Mouse (Mus musculus) neural tube, embryonic 12.5 days (tissue): ENCODE data around the gene Mal. TPM values are rescaled to one million over a fixed set of nuclear protein-coding genes. Genes with fewer than 3 reads are reported as not detected.
"Not testable (repeated sequence)": the region's sequence is repeated elsewhere in the genome, so short reads cannot be mapped to it uniquely, and the experiment has no call there.

ENCODE experiments used
- ATAC-seq: fragments of 200-750 bp; cut with Nextera tagmentation; 2 replicates; pipeline ENCODE4 v1.8.0; 2017; ENCODE audit warnings: low read depth, mild to moderate bottlenecking, moderate TSS enrichment, moderate library complexity; ENCODE audit not compliant: low FRiP score
- H3K27ac ChIP-seq: fragments of 300-500 bp; sonication (generic); 2 replicates; pipeline ENCODE4 v1.5.1; 2016
- H3K27me3 ChIP-seq: fragments of 300-500 bp; sonication (generic); replicated peaks from 2 replicates; pipeline ENCODE4 v1.6.1; 2016; ENCODE audit warnings: mild to moderate bottlenecking
- H3K36me3 ChIP-seq: fragments of 300-500 bp; sonication (generic); 2 replicates; pipeline ENCODE4 v1.6.1; 2016; ENCODE audit warnings: mild to moderate bottlenecking
- H3K4me1 ChIP-seq: fragments of 300-500 bp; sonication (generic); 2 replicates; pipeline ENCODE4 v1.6.1; 2016
- H3K4me2 ChIP-seq: fragments of 300-500 bp; sonication (generic); replicated peaks from 2 replicates; pipeline ENCODE4 v1.6.1; 2016; ENCODE audit warnings: mild to moderate bottlenecking
- H3K4me3 ChIP-seq: fragments of 300-500 bp; sonication (generic); 2 replicates; pipeline ENCODE4 v1.5.1; 2016
- H3K9ac ChIP-seq: fragments of 300-500 bp; sonication (generic); 2 replicates; pipeline ENCODE4 v1.6.1; 2016; ENCODE audit warnings: mild to moderate bottlenecking
- H3K9me3 ChIP-seq: fragments of 300-500 bp; sonication (generic); 2 replicates; pipeline ENCODE4 v1.6.1; 2016; ENCODE audit warnings: mild to moderate bottlenecking
- WGBS: fragments of 180-500 bp; shearing (Covaris S2); methylation state at CpG from one replicate; pipeline ENCODE4 v1.1.7; 2016; 5-methylcytosine and 5-hydroxymethylcytosine counted together
- polyA plus RNA-seq: library from polyadenylated mRNA; unstranded; fragments of >200 nt; fragmentation: Nextera tagmentation; extraction: Ambion mirVana; gene quantifications from 2 replicates; pipeline ENCODE4 v1.2.1, GENCODE M21; 2016

Gene Mal
- polyA plus RNA-seq, 1 experiment from 2014 or later, result 0.96 TPM

DNA sequence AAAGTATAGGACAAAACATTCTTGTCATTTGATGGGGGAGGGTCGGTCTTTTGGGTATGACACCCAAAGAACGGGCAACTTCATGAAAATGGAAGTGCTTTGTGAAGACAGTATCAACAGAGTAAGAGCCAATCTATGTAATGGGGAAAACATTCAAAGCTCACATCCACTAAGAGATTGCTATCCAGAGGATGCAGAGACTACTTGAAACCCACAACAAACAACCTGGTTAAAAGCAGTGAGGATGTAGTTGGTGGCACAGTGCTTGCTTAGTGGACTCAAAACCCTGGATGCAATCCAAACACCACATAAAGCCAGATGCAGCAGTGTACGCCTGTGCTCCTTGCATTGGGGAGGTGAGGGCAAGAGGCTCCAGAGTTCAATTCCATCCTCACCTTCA lies 37.2 kb downstream of the Mal start:
- H3K4me1 ChIP-seq, result no peaks in the 10 kb centered on the region
- no peak overlapping the region for H3K9ac ChIP-seq
- no peak overlapping the region for H3K4me2 ChIP-seq
- no peak overlapping the region for H3K4me3 ChIP-seq
- H3K27me3 ChIP-seq, result no peaks in the 10 kb centered on the region
- no peak overlapping the region for H3K27ac ChIP-seq
- H3K9me3 ChIP-seq, result no peaks in the 10 kb centered on the region
- no peak for ATAC-seq
- no peaks in the 10 kb centered on the region for H3K36me3 ChIP-seq
- 89% methylated on average over 3 of the region's 3 CpGs for WGBS

DNA sequence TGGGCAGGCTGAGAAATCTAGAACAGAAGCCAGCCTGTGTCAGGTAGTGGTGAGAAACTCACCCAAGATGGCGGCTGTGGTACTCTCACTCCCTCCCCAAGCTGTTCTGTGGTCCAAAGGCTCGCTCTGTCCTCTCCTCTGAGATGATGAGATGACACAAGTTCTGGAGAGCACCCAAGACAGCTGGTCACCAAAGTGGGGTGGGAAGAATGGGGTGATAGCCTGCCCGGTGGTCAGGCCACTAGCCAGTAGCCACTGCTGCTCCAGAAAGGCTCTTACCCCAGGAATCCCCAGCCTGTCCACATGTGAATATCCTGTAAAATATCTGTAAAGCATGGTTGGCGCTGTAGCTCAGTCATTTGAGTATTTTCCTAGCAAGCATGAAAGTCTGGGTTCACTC lies 44.2 kb downstream of the Mal start:
- no peaks in the 10 kb centered on the region for H3K9me3 ChIP-seq
- H3K9ac ChIP-seq, result no peak overlapping the region
- no peaks in the 10 kb centered on the region for H3K36me3 ChIP-seq
- ATAC-seq, result no peak
- 0 out of 2 replicates have a peak, but pooled peaks cover 5% of the 10 kb centered on the region for H3K4me1 ChIP-seq
- no peaks in the 10 kb centered on the region for H3K27me3 ChIP-seq
- 89% methylated on average over 4 of the region's 4 CpGs for WGBS
- no peak overlapping the region for H3K4me2 ChIP-seq
- H3K27ac ChIP-seq, result no peak overlapping the region
- no peak overlapping the region for H3K4me3 ChIP-seq

DNA sequence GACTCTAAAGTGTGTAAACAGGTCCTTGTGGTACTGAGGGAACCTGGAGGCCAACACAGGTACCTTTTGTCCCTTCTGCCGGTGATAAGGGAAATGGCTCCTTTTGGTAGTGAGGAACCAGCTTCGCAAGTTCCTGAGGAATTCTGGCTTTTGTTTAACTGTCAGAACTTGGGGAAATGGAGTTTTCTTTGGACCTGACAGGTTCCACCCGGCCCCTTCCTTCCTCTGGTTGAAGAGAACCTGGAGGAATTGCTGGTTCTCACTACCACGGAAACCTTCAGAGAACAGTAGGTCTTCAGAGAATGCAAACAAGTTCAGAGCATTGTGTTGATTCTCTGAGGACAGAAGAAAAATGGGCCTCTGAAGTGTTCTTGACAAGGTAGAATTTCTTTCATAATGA lies 45.1 kb downstream of the Mal start:
- 91% methylated on average over 4 of the region's 4 CpGs for WGBS
- Histone ChIP-seq H3K4me1 (0 out of 2 replicates have a peak, but pooled peaks cover 5% of the 10 kb centered on the region), H3K27ac (no peak overlapping the region), H3K27me3 (no peaks in the 10 kb centered on the region), H3K4me2 (no peak overlapping the region), H3K36me3 (peaks cover 3% of the 10 kb centered on the region; the same call in 1 of the 2 replicates), H3K4me3 (no peak overlapping the region), H3K9ac (no peak overlapping the region), H3K9me3 (no peaks in the 10 kb centered on the region)
- no peak for ATAC-seq

DNA sequence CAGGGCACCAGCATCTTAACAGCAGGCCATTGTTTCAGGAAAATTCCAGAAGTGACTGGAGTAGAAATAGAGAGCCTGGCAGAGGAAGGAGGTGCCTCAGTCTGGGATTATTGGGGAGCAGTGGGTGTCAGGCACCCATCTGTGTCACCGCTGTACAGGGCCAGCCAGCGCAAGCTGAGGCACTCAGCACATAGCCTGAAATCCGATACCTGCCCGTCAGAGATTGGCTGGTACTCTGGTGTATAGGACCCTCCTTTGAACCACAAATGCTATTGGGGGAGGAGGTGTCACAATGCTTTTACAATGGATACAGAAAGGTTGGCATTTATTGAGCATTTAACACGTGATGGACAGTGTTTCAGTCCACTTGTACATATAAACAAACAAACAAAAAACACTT lies 47.5 kb downstream of the Mal start:
- H3K27me3 ChIP-seq, result no peaks in the 10 kb centered on the region
- no peak overlapping the region for H3K9ac ChIP-seq
- no peaks in the 10 kb centered on the region for H3K9me3 ChIP-seq
- ATAC-seq, result no peak
- H3K36me3 ChIP-seq, result peaks cover 27% of the 10 kb centered on the region
- H3K4me1 ChIP-seq, result 0 out of 2 replicates have a peak, but pooled peaks cover 5% of the 10 kb centered on the region
- no peak overlapping the region for H3K27ac ChIP-seq
- WGBS, result 10% methylated on average over 5 of the region's 5 CpGs
- H3K4me2 ChIP-seq, result no peak overlapping the region
- no peak overlapping the region for H3K4me3 ChIP-seq

DNA sequence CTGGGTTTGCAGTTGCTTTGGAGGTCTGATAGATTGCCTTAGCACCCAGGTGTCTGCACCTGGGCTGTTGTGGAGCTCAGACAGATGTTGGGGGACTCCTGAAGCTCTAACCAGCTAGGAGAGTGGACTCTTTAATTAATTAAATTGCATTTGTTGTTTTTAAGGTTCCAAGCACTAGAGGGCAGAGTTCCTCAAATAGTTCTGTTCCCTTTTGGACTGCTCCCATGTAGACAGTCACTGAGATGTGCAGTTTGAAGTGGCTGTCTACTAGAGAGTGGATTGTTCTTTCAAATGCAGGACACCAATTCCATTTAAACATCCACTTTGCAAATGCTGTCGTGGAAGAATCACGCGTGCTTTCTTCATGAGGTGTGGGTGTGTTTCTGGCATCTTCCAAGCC lies 48.3 kb downstream of the Mal start:
- H3K27ac ChIP-seq, result no peak overlapping the region
- no peak overlapping the region for H3K4me2 ChIP-seq
- no peaks in the 10 kb centered on the region for H3K27me3 ChIP-seq
- ATAC-seq, result no peak
- H3K4me1 ChIP-seq, result 0 out of 2 replicates have a peak, but pooled peaks cover 5% of the 10 kb centered on the region
- peaks cover 32% of the 10 kb centered on the region for H3K36me3 ChIP-seq
- no peak overlapping the region for H3K4me3 ChIP-seq
- H3K9me3 ChIP-seq, result no peaks in the 10 kb centered on the region
- 61% methylated on average over 3 of the region's 3 CpGs for WGBS
- H3K9ac ChIP-seq, result no peak overlapping the region

DNA sequence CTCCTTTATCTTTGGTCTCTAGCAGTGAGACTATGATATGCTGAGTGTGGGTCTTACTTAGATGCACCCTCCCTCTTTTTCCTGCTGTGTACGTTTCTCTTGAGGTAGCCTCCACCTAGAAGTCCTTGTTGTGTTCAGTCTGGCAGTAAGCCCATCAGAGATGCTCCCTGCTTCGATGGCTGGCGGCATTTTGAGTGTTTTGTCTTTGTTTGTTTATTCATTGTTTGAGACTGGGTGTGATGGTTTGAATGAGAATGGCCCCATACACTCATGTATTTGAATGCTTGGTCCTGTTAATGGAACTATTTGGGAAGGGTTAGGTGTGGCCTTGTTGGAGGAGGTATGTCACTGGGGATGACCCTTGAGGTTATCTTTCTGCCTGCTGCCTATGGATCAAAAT lies 51.3 kb downstream of the Mal start:
- Histone ChIP-seq H3K36me3 (peaks cover 60% of the 10 kb centered on the region), H3K27ac (no peak overlapping the region), H3K4me1 (0 out of 2 replicates have a peak, but pooled peaks cover 5% of the 10 kb centered on the region), H3K4me2 (no peak overlapping the region), H3K27me3 (no peaks in the 10 kb centered on the region), H3K9me3 (no peaks in the 10 kb centered on the region), H3K9ac (no peak overlapping the region), H3K4me3 (no peak overlapping the region)
- ATAC-seq, result no peak
- WGBS, result 98% methylated on average over 3 of the region's 3 CpGs

DNA sequence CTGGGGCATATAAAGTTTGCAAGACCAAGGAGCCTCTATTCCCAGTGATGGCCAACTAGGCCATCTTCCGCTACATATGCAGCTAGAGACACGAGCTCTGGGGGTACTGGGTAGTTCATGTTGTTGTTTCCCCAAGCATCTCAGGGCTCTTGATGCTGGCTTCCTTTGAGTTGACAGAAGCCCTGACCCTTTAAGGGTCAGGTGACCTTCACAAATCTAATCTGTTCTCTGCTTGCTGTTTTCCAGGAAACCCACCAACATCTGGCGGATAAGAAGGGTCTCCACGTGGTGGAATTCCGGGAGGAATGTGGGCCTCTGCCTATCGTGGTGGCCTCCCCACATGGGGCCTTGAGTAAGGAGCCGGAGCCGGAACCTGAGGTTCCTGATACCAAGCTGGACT lies 53.1 kb downstream of the Mal start:
- H3K4me3 ChIP-seq, H3K4me2 ChIP-seq, H3K27me3 ChIP-seq, H3K27ac ChIP-seq, H3K9ac ChIP-seq, H3K9me3 ChIP-seq, H3K4me1 ChIP-seq, ATAC-seq: not testable (repeated sequence)
- 87% methylated on average over 6 of the region's 8 CpGs for WGBS
- peaks cover 78% of the 10 kb centered on the region for H3K36me3 ChIP-seq

DNA sequence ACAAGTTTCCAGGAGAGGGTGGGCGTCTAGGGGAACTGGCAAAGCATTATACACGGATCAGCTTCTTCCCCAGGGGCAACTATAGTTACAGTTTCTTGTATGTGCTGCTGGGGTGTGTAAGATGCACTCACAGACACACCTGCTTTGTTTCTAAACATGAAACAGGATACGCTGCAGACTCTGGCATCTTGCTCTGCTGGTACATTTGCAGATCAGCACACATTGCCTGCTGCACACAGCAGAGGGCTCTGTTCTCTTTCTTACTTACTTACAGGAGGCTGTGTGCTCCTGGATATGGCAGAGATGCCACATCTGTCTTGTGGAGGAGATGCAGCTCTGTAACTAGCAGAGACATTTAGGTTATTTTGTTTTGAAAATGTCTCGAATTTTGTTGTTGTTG lies 65.7 kb downstream of the Mal start:
- WGBS, result 83% methylated on average over 4 of the region's 4 CpGs
- peaks cover 18% of the 10 kb centered on the region for H3K4me1 ChIP-seq
- no peak for ATAC-seq
- no peaks in the 10 kb centered on the region for H3K27me3 ChIP-seq
- H3K27ac ChIP-seq, result no peak overlapping the region
- peaks cover 45% of the 10 kb centered on the region for H3K36me3 ChIP-seq
- H3K4me3 ChIP-seq, result no peak overlapping the region
- H3K4me2 ChIP-seq, result no peak overlapping the region
- H3K9me3 ChIP-seq, result no peaks in the 10 kb centered on the region
- H3K9ac ChIP-seq, result no peak overlapping the region

DNA sequence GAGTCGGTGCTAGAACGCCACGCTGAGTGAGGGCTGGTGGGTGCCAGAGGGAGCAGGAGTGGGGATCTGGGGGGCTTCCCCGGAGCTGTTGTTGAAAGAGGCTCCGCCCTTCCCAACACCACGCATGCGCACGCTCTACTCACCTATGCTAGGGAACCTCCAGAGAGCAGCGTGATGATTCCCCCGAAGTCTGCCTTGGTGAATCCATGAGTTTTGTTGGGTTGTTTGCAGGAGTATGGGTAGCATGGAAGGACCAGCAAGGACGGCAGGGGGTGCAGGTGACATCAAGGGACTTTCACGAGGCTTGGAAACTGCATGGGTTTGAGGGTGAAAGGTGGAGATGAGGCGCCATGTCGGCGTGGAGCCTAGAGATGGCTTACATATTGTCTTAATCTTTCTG lies 66.3 kb downstream of the Mal start:
- Histone ChIP-seq H3K36me3 (peaks cover 39% of the 10 kb centered on the region), H3K27ac (no peak overlapping the region)
- 82% methylated on average over 15 of the region's 15 CpGs for WGBS

DNA sequence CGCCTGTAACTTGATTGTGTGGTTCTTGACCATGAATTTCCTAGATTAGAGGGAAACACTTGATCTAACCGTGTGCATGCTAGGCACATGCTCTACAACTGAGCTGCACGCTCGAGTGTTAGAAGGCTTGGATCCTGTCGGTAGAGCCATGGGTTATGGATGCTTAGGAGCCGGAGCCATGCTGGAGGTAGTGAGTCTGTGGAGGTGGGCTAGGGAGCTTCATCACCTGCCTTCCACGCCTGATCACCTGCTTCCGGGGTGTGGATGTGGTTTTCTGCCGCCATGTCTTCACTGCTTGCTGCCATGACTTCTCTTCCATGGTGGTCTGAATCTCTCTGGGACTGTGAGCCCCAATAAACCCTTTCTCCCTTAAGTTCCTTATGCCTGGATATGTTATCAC lies 67.6 kb downstream of the Mal start:
- Histone ChIP-seq H3K9ac (no peak overlapping the region), H3K27me3 (no peaks in the 10 kb centered on the region), H3K4me1 (peaks cover 23% of the 10 kb centered on the region), H3K27ac (no peak overlapping the region), H3K9me3 (no peaks in the 10 kb centered on the region), H3K36me3 (peaks cover 26% of the 10 kb centered on the region), H3K4me2 (peak overlapping the region; percentile 78), H3K4me3 (no peak overlapping the region)
- WGBS, result 92% methylated on average over 9 of the region's 9 CpGs
- no peak for ATAC-seq

More for the DNA sequence above, 66.3 kb downstream of the Mal start:
- no peak for ATAC-seq
- no peaks in the 10 kb centered on the region for H3K9me3 ChIP-seq
- no peak overlapping the region for H3K4me3 ChIP-seq
- H3K9ac ChIP-seq, result no peak overlapping the region
- no peak overlapping the region for H3K4me2 ChIP-seq
- no peaks in the 10 kb centered on the region for H3K27me3 ChIP-seq
- peaks cover 18% of the 10 kb centered on the region for H3K4me1 ChIP-seq

DNA sequence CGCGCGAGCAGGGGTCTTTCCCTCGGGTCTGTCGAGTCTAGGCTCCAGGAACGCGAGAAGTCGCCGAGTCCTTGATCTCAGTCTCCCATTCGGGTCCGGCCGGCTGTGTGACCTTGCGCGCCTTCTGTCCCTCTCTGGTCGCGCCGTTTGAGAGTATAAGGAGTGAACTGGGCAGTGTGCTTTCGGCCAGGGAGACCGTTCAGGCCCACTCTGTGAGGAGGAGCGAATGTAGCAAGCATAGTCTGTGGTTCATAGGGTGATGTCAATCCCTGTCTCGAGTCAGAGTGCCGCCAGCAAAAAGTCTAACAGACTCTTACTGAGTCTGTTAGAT lies 69.0 kb downstream of the Mal start:
- no peaks in the 10 kb centered on the region for H3K9me3 ChIP-seq
- no peak for ATAC-seq
- WGBS, result under 1% methylated on average over 22 of the region's 22 CpGs
- H3K4me1 ChIP-seq, result peaks cover 26% of the 10 kb centered on the region
- H3K4me3 ChIP-seq, result peak overlapping the region; percentile 82
- 0 out of 2 replicates have a peak overlapping the region, but pooled peaks have one; percentile 81 for H3K27ac ChIP-seq
- no peaks in the 10 kb centered on the region for H3K27me3 ChIP-seq
- peak overlapping the region; percentile 78 for H3K4me2 ChIP-seq
- H3K9ac ChIP-seq, result peak overlapping the region; percentile 76
- H3K36me3 ChIP-seq, result peaks cover 15% of the 10 kb centered on the region

DNA sequence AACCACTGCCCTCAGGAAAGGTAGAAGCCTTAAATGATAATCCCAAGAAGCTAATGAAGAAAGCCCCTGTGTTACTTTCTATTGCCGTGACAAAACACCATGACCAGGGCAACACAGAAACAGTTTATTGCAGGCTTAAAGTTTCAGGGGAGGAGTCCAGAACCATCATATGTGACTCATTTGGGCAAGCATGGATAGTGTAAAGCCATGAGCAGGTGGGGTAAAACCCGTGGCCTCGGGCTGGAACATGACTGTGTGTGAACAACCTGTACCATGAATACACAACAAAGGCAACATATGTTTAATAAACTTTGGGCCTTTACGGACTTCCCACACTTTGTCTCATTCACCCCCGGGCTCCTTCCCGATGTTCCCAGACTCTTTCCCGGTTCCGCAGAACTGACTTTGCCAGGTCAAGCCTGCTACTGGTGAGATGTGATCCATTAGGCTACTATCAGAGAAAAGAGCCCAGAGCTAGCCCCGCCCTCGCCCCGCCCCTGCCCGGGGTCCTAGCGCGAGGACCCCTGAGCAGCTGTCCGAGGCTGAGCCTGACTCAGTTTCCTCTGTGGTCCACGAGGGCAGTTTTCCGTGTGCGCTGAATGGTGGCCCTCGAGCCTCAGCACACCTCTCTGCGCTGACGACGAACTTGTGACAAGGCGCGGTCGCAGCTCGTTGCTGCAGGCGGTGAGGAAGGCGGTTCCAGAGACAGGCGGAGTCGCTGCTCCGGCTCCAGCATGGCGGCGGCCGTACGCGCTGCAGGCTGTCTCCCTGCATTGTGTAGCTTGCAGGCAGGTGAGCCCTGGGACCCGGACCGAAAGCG lies 69.6 kb downstream of the Mal start, which contains the start of the genes Zfp661 and Mrps5:
Zfp661 (minus strand) TSS at position 401 of the 820 bp plus-strand sequence.
Mrps5 (plus strand) TSS at position 529 of the 820 bp plus-strand sequence.
- 5% methylated on average over 39 of the region's 39 CpGs for WGBS
- H3K4me2 ChIP-seq, result peak within 1 kb of the TSS; percentile 78
- peak within 1 kb of the TSS; percentile 81 for H3K27ac ChIP-seq
- H3K36me3 ChIP-seq, result peaks cover 10% of the 10 kb centered on the region
- H3K4me3 ChIP-seq, result peak within 1 kb of the TSS; percentile 82
- H3K27me3 ChIP-seq, result no peaks in the 10 kb centered on the region
- peak within 1 kb of the TSS; percentile 76 for H3K9ac ChIP-seq
- peaks cover 26% of the 10 kb centered on the region for H3K4me1 ChIP-seq
- no peaks in the 10 kb centered on the region for H3K9me3 ChIP-seq
- ATAC-seq, result peak; percentile 86

DNA sequence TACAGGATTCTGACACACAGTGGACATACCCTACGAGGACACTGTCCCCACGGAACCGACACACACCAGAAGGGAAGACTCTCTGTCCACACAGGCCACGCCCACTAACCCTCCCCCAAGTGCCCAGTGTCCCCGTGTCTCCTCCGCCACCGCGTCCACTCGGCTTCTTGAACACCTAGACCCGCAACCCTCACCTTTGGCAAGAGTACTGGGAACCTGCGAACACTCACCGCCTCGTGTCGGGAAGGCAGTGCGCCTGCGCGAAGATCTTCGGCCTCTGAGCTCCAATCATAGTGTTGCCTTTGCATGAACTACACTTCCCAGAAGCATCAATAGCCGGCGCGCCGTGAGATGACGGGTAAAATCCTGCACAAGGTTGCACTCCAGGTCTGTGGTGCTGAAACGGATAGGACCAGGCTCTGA lies 72.0 kb downstream of the Mal start:
- Histone ChIP-seq H3K27me3 (no peaks in the 10 kb centered on the region), H3K36me3 (no peaks in the 10 kb centered on the region; the same call in 1 of the 2 replicates), H3K4me2 (peak overlapping the region; percentile 86), H3K9me3 (no peaks in the 10 kb centered on the region), H3K4me3 (peak overlapping the region; percentile 53), H3K9ac (peak overlapping the region; percentile 55), H3K4me1 (peaks cover 26% of the 10 kb centered on the region), H3K27ac (no peak overlapping the region)
- WGBS, result under 1% methylated on average over 24 of the region's 24 CpGs
- ATAC-seq, result peak; percentile 80
